Mouse (Mus musculus) gastrocnemius, adult 8-10 months (tissue): ENCODE results near the gene Epb41l2. TPM values are rescaled to one million over a fixed set of nuclear protein-coding genes. Genes with fewer than 3 reads are reported as not detected.

ENCODE experiments used
- DNase-seq, 2 experiments: peaks; one replicate each; pipeline ENCODE4 v3.0.0; 2022; ENCODE audit warnings: low spot score in 2 of 2
- total RNA-seq, 4 experiments: library from RNA; stranded (reverse); gene quantifications; 2 replicates each; pipeline ENCODE4 v1.2.4; 2022

The Epb41l2 gene
- total RNA-seq, 4 experiments from 2014 or later: 15.7 to 26.6 (median 22.7) TPM

DNA sequence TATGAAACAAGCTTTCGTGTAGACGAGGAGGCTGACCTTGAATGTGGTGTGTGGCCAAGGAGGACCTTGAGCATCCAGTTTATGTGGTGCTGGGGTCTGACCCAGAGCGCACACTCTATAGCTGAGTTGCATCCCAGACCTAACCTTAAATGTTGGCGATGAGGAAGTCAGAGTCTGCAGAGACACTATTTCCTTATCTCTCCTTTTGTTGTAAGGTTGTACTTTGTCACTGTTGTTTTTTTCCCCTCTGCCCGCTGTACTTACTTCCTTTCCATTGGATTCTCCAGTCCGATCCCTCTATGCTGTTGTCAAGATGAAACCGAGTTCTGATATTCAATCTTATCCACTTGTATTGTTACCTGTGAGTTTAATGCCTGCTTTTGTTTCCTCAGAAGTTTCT, 5.6 kb downstream of the Epb41l2 start:
- no peak for DNase-seq

DNA sequence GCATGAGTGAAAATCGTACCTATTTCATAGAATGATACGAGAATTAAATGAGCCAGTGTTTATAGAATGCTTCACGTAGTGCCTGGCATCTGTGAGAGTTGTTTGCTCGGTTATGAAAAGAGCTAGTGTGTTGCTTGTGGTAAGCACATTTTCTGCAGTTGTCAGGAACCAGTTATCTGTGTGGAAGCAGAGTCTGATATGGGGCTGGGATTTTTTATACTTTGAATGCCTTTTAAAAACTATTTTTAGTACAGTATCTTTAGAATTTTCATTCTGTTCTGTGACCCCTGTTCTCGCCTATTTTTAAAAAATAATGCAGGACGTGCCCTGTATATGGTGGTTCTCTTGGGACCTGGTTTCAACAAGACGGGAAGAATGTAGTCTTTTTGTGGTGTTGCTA, 6.1 kb downstream of the Epb41l2 start:
- no peak for DNase-seq

DNA sequence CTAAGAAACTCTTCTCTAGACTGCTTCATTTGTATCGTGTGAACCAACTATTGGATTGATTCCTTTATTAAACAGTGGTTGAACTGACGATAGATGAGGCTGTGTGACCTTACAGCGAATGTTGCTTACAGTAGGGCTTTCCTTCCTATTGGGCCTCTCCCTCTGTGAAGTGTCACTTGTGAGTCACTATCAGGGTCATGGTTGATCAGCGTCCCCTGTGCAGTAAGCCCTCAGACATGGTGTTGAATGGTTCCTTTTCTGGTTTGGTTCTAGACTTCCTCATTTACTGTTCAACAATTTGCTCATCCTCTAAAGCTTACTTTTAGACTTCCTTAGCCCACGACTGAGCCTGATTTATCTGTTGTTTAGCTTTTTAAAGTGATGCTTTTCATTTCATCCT, 7.1 kb downstream of the Epb41l2 start:
- no peak for DNase-seq

DNA sequence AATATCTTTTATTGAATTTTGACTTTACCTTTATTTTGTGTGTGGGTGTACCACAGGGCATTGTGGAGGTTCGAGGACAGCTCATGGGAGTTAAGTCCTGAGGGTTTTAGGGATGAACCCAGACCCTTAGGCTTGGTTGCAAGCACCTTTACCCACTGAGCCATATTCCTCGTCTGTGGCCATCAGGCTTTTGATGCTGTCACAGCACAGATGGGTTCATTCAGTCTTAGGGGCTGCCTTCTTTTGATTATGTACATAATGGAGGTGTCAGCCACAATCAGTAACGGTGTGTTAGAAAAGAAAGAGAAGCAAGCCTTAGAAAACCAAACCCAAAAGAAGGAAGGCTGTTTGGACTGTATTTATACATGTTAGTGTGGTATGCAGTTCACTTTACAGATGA, 9.3 kb downstream of the Epb41l2 start:
- DNase-seq: no peak

DNA sequence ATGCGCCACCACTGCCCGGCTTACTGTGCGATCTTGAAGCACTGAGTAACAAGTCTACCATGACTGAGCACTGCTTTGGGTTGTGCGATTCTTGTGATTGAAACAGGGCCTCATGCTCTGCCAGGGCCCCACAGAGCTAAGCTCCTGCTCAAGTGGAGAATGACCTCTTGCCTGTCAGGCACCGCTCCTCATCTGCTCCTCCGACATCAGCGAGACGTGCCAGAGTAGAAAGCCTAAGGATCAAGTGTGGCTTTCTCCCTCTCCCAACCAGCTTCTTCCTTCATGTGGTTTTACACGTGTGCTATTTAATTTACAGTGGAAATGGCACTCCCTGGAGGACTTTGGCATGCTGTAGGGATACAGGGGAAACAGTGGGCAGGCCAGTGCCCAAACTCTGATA, 10.1 kb downstream of the Epb41l2 start:
- no peak for DNase-seq

DNA sequence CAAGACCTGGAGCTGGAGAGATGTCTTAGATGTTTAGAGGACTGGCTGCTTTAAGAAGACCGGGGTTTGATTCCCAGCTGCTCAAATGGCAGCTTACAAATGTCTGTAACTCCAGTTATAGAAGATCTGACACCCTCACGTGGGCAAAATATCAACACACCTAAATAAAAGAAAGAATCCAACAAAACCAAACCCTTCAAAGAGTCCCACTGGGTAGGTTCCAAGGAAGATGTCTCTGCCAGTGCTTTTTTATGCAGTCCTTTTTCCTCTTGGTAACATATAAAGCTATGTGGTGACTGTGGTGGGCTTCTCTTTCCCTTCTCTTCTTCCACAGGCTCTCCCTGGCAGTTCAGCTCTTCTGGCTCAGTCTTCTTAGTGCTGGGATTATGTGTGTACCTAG, 11.7 kb downstream of the Epb41l2 start:
- DNase-seq: no peak

DNA sequence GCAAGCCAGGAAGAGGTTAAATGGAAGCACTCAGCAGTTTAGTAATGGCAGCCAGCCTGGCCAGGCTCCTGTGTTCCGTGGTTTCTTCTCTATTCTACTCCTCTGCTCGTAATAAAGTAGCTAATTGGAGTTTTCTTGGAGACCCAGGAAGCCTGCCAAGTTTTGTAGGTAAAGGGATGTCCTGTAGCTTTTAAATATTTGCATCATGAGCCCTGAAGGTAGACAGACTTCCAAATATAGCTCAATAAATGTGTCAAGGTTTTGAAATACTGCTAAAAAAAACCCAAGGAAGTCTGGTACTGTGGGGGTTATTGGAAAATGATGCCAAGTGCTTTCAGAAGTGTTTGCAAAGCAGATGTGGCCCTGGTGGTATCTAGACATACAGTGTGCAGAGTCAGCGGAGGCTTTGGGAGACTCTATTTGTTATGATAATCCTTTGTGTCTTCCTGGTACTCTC, 12.3 kb downstream of the Epb41l2 start:
- DNase-seq: no peak

DNA sequence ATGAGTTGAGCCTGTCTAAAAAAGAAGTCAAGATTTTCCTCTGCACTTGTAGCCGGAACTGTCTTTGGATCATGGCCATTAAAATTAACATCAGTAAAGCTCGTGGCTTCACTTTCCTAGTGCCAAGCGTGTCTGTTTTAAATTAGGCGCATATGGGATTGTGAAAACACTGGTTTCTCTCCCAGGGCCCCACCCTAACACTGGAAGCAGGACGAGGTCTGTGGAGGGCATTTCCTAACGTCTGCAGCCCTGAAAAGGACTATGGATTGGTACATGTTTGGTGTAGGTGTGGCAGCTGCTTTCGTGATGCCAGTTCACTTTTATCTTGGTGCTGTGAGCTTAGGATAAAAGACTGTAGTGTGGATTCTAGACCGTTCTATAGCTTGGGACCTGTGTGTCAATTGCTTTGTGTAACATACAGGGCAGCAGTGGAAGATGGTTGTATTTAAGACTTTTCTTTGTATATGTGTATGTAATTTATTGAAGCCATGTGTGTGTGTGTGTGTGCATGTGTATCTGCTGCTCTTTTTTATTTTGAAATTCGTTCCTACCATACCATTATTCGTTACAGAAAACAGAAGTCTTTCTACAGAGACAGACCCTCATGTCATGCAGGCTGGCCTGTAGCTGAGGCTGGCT, 13.0 kb downstream of the Epb41l2 start:
- DNase-seq: peak in 1 of 2 experiments; percentile 5

DNA sequence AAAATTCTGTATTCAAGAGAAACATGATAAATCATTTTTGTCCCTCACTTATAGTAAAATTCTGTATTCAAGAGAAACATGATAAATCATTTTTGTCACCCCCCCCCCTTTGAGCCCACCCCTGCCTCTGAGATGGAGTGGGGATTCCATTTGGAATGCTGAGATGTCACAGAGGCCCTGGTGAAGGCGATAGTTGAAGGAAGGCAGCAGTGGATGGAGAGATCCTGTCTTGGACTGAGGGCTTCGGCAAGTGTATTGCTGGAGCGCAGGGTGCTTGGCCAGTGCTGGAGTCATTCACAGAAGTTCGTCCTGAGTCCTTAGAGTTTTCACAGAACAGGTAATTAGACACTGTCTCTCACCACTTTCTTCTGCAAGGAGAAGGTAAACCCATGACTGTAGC, 15.4 kb downstream of the Epb41l2 start:
- DNase-seq: no peak

DNA sequence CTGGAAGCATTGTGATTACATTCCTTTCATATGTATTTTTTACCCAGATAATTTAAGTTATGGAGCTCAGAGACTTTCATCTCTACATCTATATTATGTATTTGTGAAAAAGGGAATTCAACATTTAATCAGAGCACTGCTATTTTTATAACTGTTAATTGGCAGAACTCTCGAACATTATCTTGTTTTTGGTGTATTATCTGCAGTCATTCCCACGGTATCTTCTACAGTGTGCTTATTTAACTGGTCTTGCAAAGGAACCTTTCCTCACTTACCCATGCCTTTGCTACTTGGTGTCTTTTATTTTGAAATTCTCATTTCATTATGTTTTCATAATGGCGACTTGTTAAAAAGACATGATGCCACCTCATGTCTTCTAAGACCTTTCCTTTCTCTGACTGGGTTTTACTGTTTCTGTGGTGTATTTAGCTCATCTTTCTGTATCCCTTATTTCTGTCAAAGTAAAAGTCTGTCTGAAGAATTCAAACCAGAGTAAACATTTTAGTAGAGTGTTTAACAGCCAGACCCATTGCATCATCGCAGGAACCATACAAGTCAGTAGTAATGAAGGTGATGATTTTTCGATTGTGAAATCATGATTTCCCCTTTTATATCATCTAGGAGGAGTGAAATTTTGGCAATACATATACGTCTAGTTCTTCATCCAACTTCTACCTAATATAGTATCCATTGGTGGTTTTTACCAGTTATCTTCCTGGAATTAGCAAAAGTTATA, 21.3 kb downstream of the Epb41l2 start:
- DNase-seq: no peak

DNA sequence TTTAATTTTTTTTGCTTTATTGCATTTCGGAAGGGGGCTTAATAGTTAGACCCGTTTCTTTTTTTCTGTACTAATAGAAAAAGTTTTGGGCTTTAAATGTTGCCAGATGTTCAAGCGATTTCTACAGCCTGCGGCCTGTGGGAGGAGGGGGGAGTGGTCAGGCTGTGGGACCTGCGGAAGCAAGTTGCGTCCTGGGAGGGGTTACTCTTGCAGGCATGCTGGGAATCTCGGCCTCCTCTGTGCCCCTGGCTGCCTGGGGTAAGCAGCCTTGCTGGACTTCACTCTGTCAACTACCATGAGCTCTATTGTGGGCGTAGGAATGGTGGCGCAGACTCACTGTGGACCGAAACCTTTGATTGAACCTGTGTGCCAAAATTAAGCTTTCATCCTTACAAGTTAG, 22.4 kb downstream of the Epb41l2 start:
- peak in 1 of 2 experiments; percentile 21 for DNase-seq

DNA sequence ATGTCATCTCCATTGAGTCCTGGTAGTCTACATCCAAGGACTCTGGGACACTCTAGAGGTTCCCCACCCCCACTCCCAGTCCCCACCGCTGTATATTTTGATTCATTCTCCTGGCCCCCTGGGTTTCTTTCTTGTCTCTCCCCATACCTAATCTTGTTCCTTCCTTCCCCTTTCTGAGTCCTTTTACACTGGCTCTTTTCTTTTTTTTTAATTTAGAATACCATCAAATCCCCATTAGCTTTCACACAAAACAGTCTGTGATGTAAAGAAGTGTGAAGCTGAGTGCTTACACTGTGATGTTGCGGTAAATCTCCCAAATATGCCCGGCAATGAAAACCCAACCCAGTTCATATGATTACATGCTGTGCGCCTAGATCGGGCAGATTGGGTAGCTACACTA, 23.6 kb downstream of the Epb41l2 start:
- DNase-seq: no peak

DNA sequence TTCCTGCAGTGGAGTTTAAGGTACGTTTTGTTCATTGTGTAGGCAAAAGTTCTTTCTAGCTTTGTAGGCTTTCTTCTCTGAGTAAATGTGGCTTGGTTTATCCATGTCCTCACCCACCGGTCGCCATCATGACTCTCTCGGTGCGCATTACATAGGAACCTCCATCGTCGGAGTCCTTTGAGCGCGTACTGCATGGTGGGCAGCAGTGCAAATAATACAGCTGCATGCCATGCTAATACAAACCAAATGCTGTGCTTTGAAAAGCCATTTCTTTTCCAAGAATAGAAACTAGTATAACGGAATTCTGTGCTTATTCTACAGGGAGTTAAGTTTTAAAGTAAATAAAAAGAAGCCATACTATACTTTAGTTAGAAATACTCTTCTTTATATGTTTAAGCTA, 24.8 kb downstream of the Epb41l2 start:
- no peak for DNase-seq

DNA sequence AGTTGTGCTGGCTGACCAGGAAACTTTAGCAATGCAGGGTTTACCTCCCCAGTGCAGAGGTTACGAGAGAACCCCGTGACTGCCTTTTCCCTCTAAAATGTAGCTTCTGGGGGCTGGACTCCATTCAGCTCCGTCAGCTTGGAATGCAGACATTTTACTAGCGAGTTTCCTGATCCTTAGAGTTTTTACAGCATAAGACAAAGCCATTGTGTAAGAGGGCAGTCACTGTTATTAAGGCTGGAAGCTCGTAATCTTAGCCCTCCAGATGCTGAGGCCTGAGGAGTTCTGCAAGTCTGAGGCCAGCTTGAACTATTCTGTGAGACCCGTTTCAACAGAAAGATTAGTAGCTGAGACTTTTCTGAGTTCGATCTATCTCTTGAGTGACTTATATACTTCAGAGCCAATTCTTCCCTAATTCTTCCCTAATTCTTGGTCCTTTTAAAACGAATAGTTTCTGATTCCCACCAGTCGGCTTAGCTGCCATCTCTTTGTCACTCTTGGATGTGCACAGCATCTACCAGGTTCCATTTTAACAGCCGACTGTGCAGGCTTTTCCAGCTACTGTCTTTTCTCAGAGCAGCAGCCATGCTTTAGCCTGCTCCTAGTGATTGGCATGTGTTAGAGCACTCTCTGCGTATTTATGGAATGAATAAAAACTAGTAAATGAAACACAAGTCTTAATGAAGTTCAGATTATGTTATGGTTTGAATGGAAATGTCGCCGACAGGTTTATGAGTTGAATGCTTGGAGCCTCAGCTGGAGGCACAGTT, 26.4 kb downstream of the Epb41l2 start:
- no peak for DNase-seq

DNA sequence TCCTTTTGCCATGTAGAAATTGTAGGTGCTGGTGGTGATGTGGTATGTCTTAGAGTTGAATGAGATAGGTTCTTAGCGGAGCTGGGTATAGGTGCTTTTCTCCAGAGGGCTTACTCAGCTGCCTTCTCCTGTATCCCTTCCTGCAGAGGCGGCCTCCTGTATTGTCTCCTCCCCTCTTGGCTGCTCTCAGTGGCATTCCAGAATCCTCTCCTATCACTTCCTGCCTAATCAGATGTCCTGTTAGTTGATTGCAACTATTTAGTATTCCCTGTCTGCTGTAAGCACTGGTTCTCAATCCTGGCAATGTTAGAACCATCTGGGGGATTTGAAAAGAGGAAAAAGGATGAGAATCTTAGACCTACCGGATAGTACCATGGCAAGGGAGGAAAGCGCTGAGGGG, 27.3 kb downstream of the Epb41l2 start:
- DNase-seq: no peak

DNA sequence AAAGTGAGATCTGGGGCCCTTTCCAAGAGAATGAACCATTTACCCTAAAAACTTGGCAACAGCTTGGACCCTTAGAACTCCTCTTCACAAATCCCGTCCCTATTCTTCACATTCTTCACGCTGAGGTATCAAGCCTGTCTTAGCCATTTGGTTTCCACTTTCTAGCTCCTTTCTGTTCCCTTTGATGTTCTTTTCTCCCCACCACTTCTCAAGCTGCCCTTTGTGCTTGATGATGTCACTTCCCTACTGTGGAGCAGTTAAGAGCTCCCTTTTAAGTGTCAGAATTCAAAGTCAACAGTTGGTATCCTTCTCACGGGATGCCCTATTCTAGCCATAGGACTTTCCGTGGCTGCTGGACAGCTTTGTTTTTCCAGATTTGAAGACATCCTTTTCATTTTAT, 27.7 kb downstream of the Epb41l2 start:
- DNase-seq: no peak

DNA sequence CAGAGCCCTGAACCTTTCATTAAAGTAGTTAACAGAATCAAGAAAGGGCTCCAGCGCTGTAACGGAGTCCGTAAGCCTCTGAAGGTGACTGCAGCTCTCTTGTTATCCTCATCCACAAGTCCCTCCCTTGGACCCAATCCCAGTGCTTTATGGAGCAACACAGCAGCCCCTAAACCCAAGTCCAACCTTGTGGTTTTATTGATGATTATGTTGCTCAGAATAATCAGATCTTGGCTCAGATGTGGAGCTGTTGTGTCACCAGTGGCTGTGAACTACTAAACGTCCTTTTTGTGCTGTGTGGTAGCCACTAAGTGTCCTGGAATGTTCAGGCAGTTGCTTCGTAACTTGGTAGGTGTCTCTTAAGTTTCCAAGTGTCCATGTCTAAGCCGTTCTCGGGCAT, 33.2 kb downstream of the Epb41l2 start:
- no peak for DNase-seq

DNA sequence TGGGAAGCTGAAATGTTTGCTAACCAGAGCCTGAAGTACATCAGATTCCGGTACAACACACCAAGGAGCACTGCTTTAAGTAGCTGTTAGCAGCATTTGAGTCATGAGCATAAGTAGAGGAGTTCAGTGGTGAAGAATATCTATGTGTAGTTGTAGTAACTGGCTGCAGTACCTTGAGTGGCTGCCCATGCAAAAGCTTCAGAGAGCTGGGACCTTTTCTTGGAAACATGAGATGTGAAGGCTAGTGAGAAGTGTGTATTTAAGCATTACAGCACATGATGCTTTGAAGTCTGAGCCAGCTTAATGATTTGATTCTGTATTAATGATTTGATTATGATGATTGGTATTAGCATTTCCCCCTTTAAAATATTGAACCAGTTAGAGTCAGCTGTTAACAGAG, 34.1 kb downstream of the Epb41l2 start:
- no peak for DNase-seq

DNA sequence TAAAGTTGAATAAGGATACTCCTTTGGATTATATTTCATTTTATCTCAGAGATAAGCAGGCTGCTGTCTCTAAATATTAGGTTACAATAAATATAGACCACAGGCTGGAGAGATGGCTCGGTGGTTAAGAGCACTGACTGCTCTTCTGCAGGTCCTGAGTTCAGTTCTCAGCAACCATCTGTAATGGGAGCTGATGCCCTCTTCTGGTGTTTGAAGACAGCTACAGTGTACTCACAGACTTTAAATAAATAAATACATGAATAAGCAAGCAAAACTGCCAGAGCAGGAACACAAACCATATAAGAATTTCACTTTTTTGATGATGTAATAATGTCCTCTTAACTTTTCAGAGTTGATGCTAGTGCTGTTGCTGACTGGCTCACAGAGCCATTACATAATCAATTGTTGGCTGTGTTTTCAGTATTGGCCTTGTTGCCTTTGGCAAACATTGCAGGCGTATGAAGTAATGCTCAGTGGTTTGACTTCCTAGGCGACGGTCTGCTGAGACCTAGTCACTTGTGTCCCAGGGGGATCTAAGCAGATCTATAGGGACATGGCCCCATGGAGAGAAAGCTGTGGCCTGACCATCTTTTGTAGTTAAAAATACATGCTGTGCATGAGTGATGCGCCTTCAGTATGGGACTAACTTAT, 35.8 kb downstream of the Epb41l2 start:
- peak in 1 of 2 experiments; percentile 9 for DNase-seq

DNA sequence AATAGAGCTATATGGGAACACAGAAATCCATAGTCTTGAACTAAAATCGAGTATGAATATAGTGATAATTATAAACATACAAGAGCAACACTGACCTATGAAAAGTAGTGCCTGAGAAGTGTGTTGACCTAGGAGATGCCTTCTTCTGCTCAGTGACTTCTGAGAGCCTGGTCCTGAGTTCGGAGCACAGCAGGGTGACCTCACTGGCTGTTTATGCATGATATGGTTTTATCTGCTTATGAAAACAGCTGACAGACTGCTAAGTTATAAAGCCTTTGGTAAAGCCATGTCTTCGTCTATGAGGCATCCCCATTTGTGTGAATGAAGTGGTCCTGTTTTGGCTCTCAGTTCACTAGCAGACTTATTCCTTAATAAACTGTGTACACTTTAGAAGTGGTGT, 37.3 kb downstream of the Epb41l2 start:
- DNase-seq: no peak

DNA sequence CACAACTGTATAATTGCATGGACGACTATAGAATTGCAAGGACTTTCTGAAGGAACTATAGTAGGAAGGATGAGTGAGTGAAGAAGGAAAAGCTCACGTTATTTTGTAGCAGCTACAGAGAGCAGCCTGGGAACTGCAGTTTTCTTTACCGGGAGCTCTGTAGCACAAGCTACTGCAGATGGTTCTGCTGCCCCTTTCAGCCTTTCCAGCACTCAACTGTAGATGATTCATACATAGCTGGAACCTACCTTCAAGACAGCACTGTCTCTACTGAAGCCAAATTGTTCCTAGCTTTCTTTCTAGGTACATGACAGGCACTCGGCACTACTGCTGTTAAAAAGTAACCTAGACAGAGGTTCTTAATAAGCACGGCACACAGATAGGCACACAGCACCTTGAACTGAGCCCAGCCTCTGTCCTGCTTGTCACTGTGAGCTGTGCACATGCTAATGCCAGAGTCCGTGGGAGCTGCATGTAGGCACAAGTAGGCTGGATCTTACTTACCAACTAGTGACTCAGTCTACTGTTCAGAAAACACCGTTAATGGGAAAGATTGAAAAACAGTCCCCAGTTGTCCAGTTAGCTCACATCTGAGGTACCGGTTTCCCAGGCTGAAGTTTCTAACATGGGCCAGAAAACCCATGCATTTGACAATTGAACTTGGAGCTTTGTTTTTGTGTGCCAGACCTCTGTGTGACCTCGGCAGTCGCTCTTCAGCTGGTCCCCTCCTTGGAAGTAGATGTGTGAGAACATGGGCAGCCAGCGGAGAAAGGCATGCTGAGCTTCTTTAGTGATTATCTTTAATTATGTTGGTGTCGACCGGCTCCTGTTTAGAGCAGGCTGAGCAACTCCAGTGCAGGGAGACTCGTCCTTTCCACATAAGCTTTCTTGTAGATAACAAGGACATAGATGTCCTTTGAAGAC, 38.4 kb downstream of the Epb41l2 start:
- no peak for DNase-seq
